Mouse (Mus musculus) lung, embryonic 15.5 days (tissue): ENCODE results near the gene Slc9a9. TPM values are rescaled to one million over a fixed set of nuclear protein-coding genes. Genes with fewer than 3 reads are reported as not detected.

Experiments
- ATAC-seq: fragments of 200-750 bp; cut with Nextera tagmentation; 2 replicates; pipeline ENCODE4 v1.8.0; 2017; ENCODE audit warnings: moderate number of reproducible peaks, borderline replicate concordance; ENCODE audit not compliant: low FRiP score, low TSS enrichment; ENCODE audit errors: extremely low read depth
- H3K27ac ChIP-seq: fragments of 300-500 bp; sonication (generic); 2 replicates; pipeline ENCODE4 v1.5.1; 2015; ENCODE audit warnings: moderate library complexity, mild to moderate bottlenecking, inconsistent platforms
- H3K27me3 ChIP-seq: fragments of 300-500 bp; sonication (generic); 2 replicates; pipeline ENCODE4 v1.6.1; 2015; ENCODE audit warnings: inconsistent platforms
- H3K36me3 ChIP-seq: fragments of 300-500 bp; sonication (generic); 2 replicates; pipeline ENCODE4 v1.6.1; 2015; ENCODE audit warnings: inconsistent platforms
- H3K4me1 ChIP-seq: fragments of 300-500 bp; sonication (generic); 2 replicates; pipeline ENCODE4 v1.6.1; 2015; ENCODE audit warnings: inconsistent platforms
- H3K4me2 ChIP-seq: fragments of 300-500 bp; sonication (generic); 2 replicates; pipeline ENCODE4 v1.6.1; 2015; ENCODE audit warnings: inconsistent platforms, mild to moderate bottlenecking, moderate library complexity
- H3K4me3 ChIP-seq: fragments of 300-500 bp; sonication (generic); 2 replicates; pipeline ENCODE4 v1.5.1; 2015; ENCODE audit warnings: mild to moderate bottlenecking, inconsistent platforms
- H3K9ac ChIP-seq: fragments of 300-500 bp; sonication (generic); 2 replicates; pipeline ENCODE4 v1.6.1; 2015; ENCODE audit warnings: inconsistent platforms
- H3K9me3 ChIP-seq: fragments of 300-500 bp; sonication (generic); 2 replicates; pipeline ENCODE4 v1.6.1; 2016; ENCODE audit warnings: inconsistent platforms
- WGBS: fragments of 180-500 bp; shearing (Covaris S2); methylation state at CpG from one replicate; pipeline ENCODE4 v1.1.7; 2015; 5-methylcytosine and 5-hydroxymethylcytosine counted together
- polyA plus RNA-seq: library from polyadenylated mRNA; unstranded; fragments of >200 nt; fragmentation: Nextera tagmentation; extraction: Ambion mirVana; gene quantifications from 2 replicates; pipeline ENCODE4 v1.2.1, GENCODE M21; 2015

Gene Slc9a9
- polyA plus RNA-seq, 1 experiment from 2014 or later: 4.3 TPM

- H3K27me3 ChIP-seq: no peaks in the 10 kb centered on the region
- no peak overlapping the region for H3K9ac ChIP-seq
- no peaks in the 10 kb centered on the region for H3K4me1 ChIP-seq
- H3K4me2 ChIP-seq: no peak overlapping the region
- no peak overlapping the region for H3K4me3 ChIP-seq
- no peak overlapping the region for H3K27ac ChIP-seq
- no peaks in the 10 kb centered on the region for H3K36me3 ChIP-seq
- 67% methylated on average over 9 of the region's 9 CpGs for WGBS
- no peaks in the 10 kb centered on the region for H3K9me3 ChIP-seq
- ATAC-seq: no peak
Observed at GRCm38 (mm10) chr9:94704986-94705757, 35.5 kb downstream of the Slc9a9 start.

GRCm38 (mm10) chr9:94705758-94706026, 36.0 kb downstream of the Slc9a9 start:
- Histone ChIP-seq H3K4me1 (no peaks in the 10 kb centered on the region), H3K27me3 (no peaks in the 10 kb centered on the region), H3K4me3 (no peak overlapping the region), H3K9me3 (no peaks in the 10 kb centered on the region), H3K9ac (no peak overlapping the region), H3K36me3 (no peaks in the 10 kb centered on the region), H3K27ac (no peak overlapping the region), H3K4me2 (no peak overlapping the region)
- WGBS: 72% methylated on average over 2 of the region's 2 CpGs
- ATAC-seq: no peak

GRCm38 (mm10) chr9:94712084-94712483, 42.4 kb downstream of the Slc9a9 start:
- H3K4me3 ChIP-seq: no peak overlapping the region
- H3K4me2 ChIP-seq: no peak overlapping the region
- WGBS: 84% methylated on average over 5 of the region's 5 CpGs
- no peak for ATAC-seq
- no peaks in the 10 kb centered on the region for H3K9me3 ChIP-seq
- H3K36me3 ChIP-seq: no peaks in the 10 kb centered on the region
- no peak overlapping the region for H3K27ac ChIP-seq
- H3K4me1 ChIP-seq: no peaks in the 10 kb centered on the region
- H3K9ac ChIP-seq: no peak overlapping the region
- no peaks in the 10 kb centered on the region for H3K27me3 ChIP-seq

- 0 out of 2 replicates have a peak, but pooled peaks cover 4% of the 10 kb centered on the region for H3K4me1 ChIP-seq
- WGBS: 77% methylated on average over 2 of the region's 2 CpGs
- no peaks in the 10 kb centered on the region for H3K27me3 ChIP-seq
- H3K4me2 ChIP-seq: no peak overlapping the region
- H3K9me3 ChIP-seq: no peaks in the 10 kb centered on the region
- H3K36me3 ChIP-seq: no peaks in the 10 kb centered on the region
- H3K9ac ChIP-seq: no peak overlapping the region
- no peak for ATAC-seq
- no peak overlapping the region for H3K4me3 ChIP-seq
- H3K27ac ChIP-seq: no peak overlapping the region
Observed at GRCm38 (mm10) chr9:94716695-94717094, 47.0 kb downstream of the Slc9a9 start.

GRCm38 (mm10) chr9:94723631-94724030, 53.9 kb downstream of the Slc9a9 start:
- Histone ChIP-seq H3K9ac (no peak overlapping the region), H3K4me2 (no peak overlapping the region), H3K27me3 (no peaks in the 10 kb centered on the region), H3K4me1 (no peaks in the 10 kb centered on the region), H3K9me3 (no peaks in the 10 kb centered on the region), H3K27ac (no peak overlapping the region), H3K36me3 (no peaks in the 10 kb centered on the region), H3K4me3 (no peak overlapping the region)
- 69% methylated on average over 2 of the region's 2 CpGs for WGBS
- ATAC-seq: no peak

GRCm38 (mm10) chr9:94725121-94725520, 55.4 kb downstream of the Slc9a9 start:
- no peak for ATAC-seq
- Histone ChIP-seq H3K27me3 (no peaks in the 10 kb centered on the region), H3K27ac (no peak overlapping the region), H3K36me3 (no peaks in the 10 kb centered on the region), H3K4me3 (no peak overlapping the region), H3K4me2 (no peak overlapping the region), H3K9me3 (no peaks in the 10 kb centered on the region), H3K4me1 (no peaks in the 10 kb centered on the region), H3K9ac (no peak overlapping the region)
- WGBS: 86% methylated on average over 5 of the region's 5 CpGs

GRCm38 (mm10) chr9:94727457-94727856, 57.7 kb downstream of the Slc9a9 start:
- H3K27me3 ChIP-seq: no peaks in the 10 kb centered on the region
- H3K4me1 ChIP-seq: 0 out of 2 replicates have a peak, but pooled peaks cover 1% of the 10 kb centered on the region
- H3K36me3 ChIP-seq: no peaks in the 10 kb centered on the region
- H3K27ac ChIP-seq: no peak overlapping the region
- no peak overlapping the region for H3K9ac ChIP-seq
- no peak overlapping the region for H3K4me2 ChIP-seq
- 19% methylated on average over 5 of the region's 5 CpGs for WGBS
- ATAC-seq: no peak
- H3K9me3 ChIP-seq: no peaks in the 10 kb centered on the region
- no peak overlapping the region for H3K4me3 ChIP-seq

- H3K27me3 ChIP-seq: no peaks in the 10 kb centered on the region
- no peak overlapping the region for H3K9ac ChIP-seq
- H3K4me2 ChIP-seq: no peak overlapping the region
- H3K36me3 ChIP-seq: no peaks in the 10 kb centered on the region
- no peak for ATAC-seq
- H3K4me3 ChIP-seq: no peak overlapping the region
- H3K27ac ChIP-seq: no peak overlapping the region
- H3K9me3 ChIP-seq: no peaks in the 10 kb centered on the region
- 0 out of 2 replicates have a peak, but pooled peaks cover 8% of the 10 kb centered on the region for H3K4me1 ChIP-seq
- WGBS: 87% methylated on average over 8 of the region's 8 CpGs
Observed at GRCm38 (mm10) chr9:94730396-94730795, 60.7 kb downstream of the Slc9a9 start.

- Histone ChIP-seq H3K9ac (no peak overlapping the region), H3K36me3 (no peaks in the 10 kb centered on the region), H3K4me1 (0 out of 2 replicates have a peak, but pooled peaks cover 8% of the 10 kb centered on the region), H3K27ac (no peak overlapping the region), H3K9me3 (no peaks in the 10 kb centered on the region), H3K4me3 (no peak overlapping the region), H3K27me3 (no peaks in the 10 kb centered on the region), H3K4me2 (no peak overlapping the region)
- no peak for ATAC-seq
- WGBS: 61% methylated on average over 6 of the region's 6 CpGs
Observed at GRCm38 (mm10) chr9:94732136-94732535, 62.4 kb downstream of the Slc9a9 start.

GRCm38 (mm10) chr9:94732599-94733287, 63.0 kb downstream of the Slc9a9 start:
- no peaks in the 10 kb centered on the region for H3K27me3 ChIP-seq
- no peak overlapping the region for H3K4me2 ChIP-seq
- ATAC-seq: peak; percentile 53; the same call in 1 of the 2 replicates
- no peak overlapping the region for H3K27ac ChIP-seq
- no peak overlapping the region for H3K9ac ChIP-seq
- H3K9me3 ChIP-seq: no peaks in the 10 kb centered on the region
- WGBS: 56% methylated on average over 8 of the region's 8 CpGs
- 0 out of 2 replicates have a peak, but pooled peaks cover 8% of the 10 kb centered on the region for H3K4me1 ChIP-seq
- no peaks in the 10 kb centered on the region for H3K36me3 ChIP-seq
- H3K4me3 ChIP-seq: no peak overlapping the region

- H3K9me3 ChIP-seq: no peaks in the 10 kb centered on the region
- H3K4me1 ChIP-seq: 0 out of 2 replicates have a peak, but pooled peaks cover 8% of the 10 kb centered on the region
- no peaks in the 10 kb centered on the region for H3K27me3 ChIP-seq
- no peak overlapping the region for H3K4me2 ChIP-seq
- H3K9ac ChIP-seq: no peak overlapping the region
- H3K4me3 ChIP-seq: no peak overlapping the region
- no peak for ATAC-seq
- H3K27ac ChIP-seq: no peak overlapping the region
- H3K36me3 ChIP-seq: no peaks in the 10 kb centered on the region
- WGBS: 88% methylated on average over 1 of the region's 1 CpGs
Observed at GRCm38 (mm10) chr9:94734320-94734719, 64.6 kb downstream of the Slc9a9 start.

GRCm38 (mm10) chr9:94737226-94737625, 67.5 kb downstream of the Slc9a9 start:
- Histone ChIP-seq H3K27me3 (no peaks in the 10 kb centered on the region), H3K4me2 (no peak overlapping the region), H3K9ac (no peak overlapping the region), H3K4me1 (peaks cover 16% of the 10 kb centered on the region; the same call in 1 of the 2 replicates), H3K4me3 (no peak overlapping the region), H3K9me3 (no peaks in the 10 kb centered on the region), H3K27ac (no peak overlapping the region), H3K36me3 (no peaks in the 10 kb centered on the region)
- 71% methylated on average over 5 of the region's 5 CpGs for WGBS
- no peak for ATAC-seq
